Mouse (Mus musculus) G1E (cell line): ENCODE results near the gene Ms4a4d. TPM values are rescaled to one million over a fixed set of nuclear protein-coding genes. Genes with fewer than 3 reads are reported as not detected.
"Not testable (repeated sequence)": the region's sequence is repeated elsewhere in the genome, so short reads cannot be mapped to it uniquely, and the experiment has no call there.

ENCODE experiments used
- ATAC-seq: 2 replicates; pipeline ENCODE4 v1.8.0; 2016; ENCODE audit warnings: mild to moderate bottlenecking; ENCODE audit not compliant: insufficient number of reproducible peaks, poor library complexity, low FRiP score, severe bottlenecking; ENCODE audit errors: extremely low read depth
- DNase-seq: peaks from one replicate; pipeline ENCODE4 v3.0.0; 2012; ENCODE audit warnings: low spot score
- H3K27me3 ChIP-seq: 2 replicates; pipeline ENCODE4 v1.6.1; 2012; ENCODE audit warnings: mild to moderate bottlenecking, low read length, inconsistent platforms; ENCODE audit not compliant: insufficient read depth
- H3K36me3 ChIP-seq: replicated peaks from 2 replicates; pipeline ENCODE3; 2012; ENCODE audit warnings: mild to moderate bottlenecking, inconsistent platforms
- H3K4me1 ChIP-seq: 2 replicates; pipeline ENCODE4 v1.6.1; 2012; ENCODE audit warnings: low read depth, low read length, inconsistent platforms, mixed read lengths; ENCODE audit not compliant: insufficient read depth
- H3K4me3 ChIP-seq: 2 replicates; pipeline ENCODE4 v1.5.1; 2012; ENCODE audit warnings: low read depth, mild to moderate bottlenecking, inconsistent platforms, low read length, moderate library complexity, mixed read lengths
- H3K9me3 ChIP-seq: replicated peaks from 2 replicates; pipeline ENCODE4 v1.6.1; 2012; ENCODE audit warnings: inconsistent platforms
- CTCF ChIP-seq: IDR thresholded peaks from 2 replicates; pipeline ENCODE4 v1.5.1; 2012; ENCODE audit warnings: low read depth, low read length, inconsistent platforms, mixed read lengths
- GATA1 ChIP-seq: IDR thresholded peaks from 2 replicates; pipeline ENCODE4 v1.6.1; 2012; ENCODE audit warnings: borderline replicate concordance, low read length, inconsistent platforms, mixed read lengths
- GATA2 ChIP-seq: IDR thresholded peaks from 2 replicates; pipeline ENCODE4 v1.6.1; 2012; ENCODE audit warnings: low read depth, low read length, inconsistent platforms, borderline replicate concordance
- POLR2AphosphoS5 ChIP-seq: IDR thresholded peaks from 2 replicates; pipeline ENCODE4 v1.6.1; 2012; ENCODE audit warnings: low read depth, low read length, inconsistent platforms; ENCODE audit not compliant: insufficient replicate concordance
- TAL1 ChIP-seq: conservative IDR thresholded peaks from 2 replicates; pipeline ENCODE4 v1.6.1; 2012; ENCODE audit warnings: low read depth, low read length, inconsistent platforms, mixed read lengths
- polyA plus RNA-seq: library from polyadenylated mRNA; stranded (reverse); fragments of >175 nt; gene quantifications from 2 replicates; pipeline ENCODE4 v1.2.3, GENCODE M21; 2012
- total RNA-seq, 2 experiments: library from RNA; stranded (forward) in 1 of 2; stranded (reverse) in 1 of 2; fragments of 200-1000 nt in 1 of 2; fragments of >200 nt in 1 of 2; fragmentation: Nextera tagmentation in 1 of 2; gene quantifications; 2 replicates each; pipeline ENCODE4 v1.2.3; 2014 to 2017

Gene Ms4a4d
- total and polyA plus RNA-seq, 3 experiments = 0.16 TPM; not detected in 2

DNA sequence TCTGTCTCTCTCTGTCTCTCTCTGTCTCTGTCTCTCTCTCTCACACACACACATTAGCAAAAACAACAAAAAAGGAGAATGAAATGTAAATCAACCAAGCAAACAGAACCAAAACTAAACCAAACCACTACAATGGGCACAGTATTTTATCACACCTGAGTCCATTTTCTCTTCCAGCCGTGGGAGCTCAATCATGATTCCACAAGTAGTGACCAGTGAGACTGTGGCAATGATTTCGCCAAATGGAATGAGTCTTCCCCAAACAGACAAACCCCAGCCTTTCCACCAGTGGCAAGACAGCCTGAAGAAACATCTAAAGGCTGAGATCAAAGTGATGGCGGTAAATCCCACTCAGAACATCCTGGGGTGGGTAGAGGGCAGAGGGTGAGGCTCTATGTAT, 16.5 kb upstream of the Ms4a4d start:
- Histone ChIP-seq H3K4me3 (no peak overlapping the region), H3K9me3 (no peaks in the 10 kb centered on the region), H3K4me1 (no peaks in the 10 kb centered on the region), H3K36me3 (no peaks in the 10 kb centered on the region), H3K27me3 (no peaks in the 10 kb centered on the region)
- TF ChIP-seq POLR2AphosphoS5 (no peak), GATA1 (no peak), GATA2 (no peak), CTCF (no peak), TAL1 (no peak)
- ATAC-seq (no peak), DNase-seq (no peak)

GRCm38 (mm10) chr19:11533421-11533820, 3.2 kb upstream of the Ms4a4d start:
- ATAC-seq (peak; percentile 49), DNase-seq (no peak)
- Histone ChIP-seq H3K27me3 (peaks cover 9% of the 10 kb centered on the region; the same call in 1 of the 2 replicates), H3K36me3 (no peaks in the 10 kb centered on the region), H3K4me1 (0 out of 2 replicates have a peak, but pooled peaks cover 4% of the 10 kb centered on the region), H3K4me3 (no peak overlapping the region), H3K9me3 (no peaks in the 10 kb centered on the region)
- TF ChIP-seq TAL1 (no peak), CTCF (no peak), GATA1 (no peak), GATA2 (no peak), POLR2AphosphoS5 (no peak)

GRCm38 (mm10) chr19:11533888-11534445, 2.6 kb upstream of the Ms4a4d start:
- no peak overlapping the region for H3K4me3 ChIP-seq
- DNase-seq (no peak), ATAC-seq (no peak)
- H3K36me3 ChIP-seq = no peaks in the 10 kb centered on the region
- TF ChIP-seq TAL1 = no peak
- TF ChIP-seq GATA1 = no peak
- no peak for TF ChIP-seq POLR2AphosphoS5
- no peak for TF ChIP-seq CTCF
- TF ChIP-seq GATA2 = no peak
- H3K27me3 ChIP-seq = peaks cover 5% of the 10 kb centered on the region; the same call in 1 of the 2 replicates
- 0 out of 2 replicates have a peak, but pooled peaks cover 4% of the 10 kb centered on the region for H3K4me1 ChIP-seq
- no peaks in the 10 kb centered on the region for H3K9me3 ChIP-seq

DNA sequence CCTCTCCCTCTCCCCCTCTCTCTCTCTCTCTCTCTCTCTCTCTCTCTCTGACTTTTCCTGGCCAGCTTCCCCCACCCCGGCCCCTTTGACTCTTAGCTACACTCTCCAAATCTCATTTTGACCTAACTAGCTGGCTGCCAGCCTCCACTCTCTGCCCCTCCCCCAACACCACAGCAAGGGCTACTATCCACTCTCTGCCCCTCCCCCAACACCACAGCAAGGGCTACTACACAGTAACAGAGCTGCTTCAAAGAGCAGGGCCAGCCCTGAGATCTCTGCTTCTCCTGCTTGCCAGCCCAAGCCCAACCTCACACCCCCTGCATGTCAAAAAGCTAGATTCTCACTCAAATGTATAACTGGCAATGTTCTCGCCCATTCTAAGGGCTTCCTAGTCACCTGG, 735 bp downstream of the Ms4a4d start:
- Histone ChIP-seq H3K36me3 (no peaks in the 10 kb centered on the region), H3K27me3 (peaks cover 5% of the 10 kb centered on the region; the same call in 1 of the 2 replicates), H3K9me3 (no peaks in the 10 kb centered on the region), H3K4me1 (0 out of 2 replicates have a peak, but pooled peaks cover 4% of the 10 kb centered on the region), H3K4me3 (no peak overlapping the region)
- no peak for ATAC-seq
- no peak for DNase-seq
- TF ChIP-seq GATA2 = no peak
- TF ChIP-seq CTCF = no peak
- TF ChIP-seq POLR2AphosphoS5 = no peak
- no peak for TF ChIP-seq GATA1
- no peak for TF ChIP-seq TAL1

DNA sequence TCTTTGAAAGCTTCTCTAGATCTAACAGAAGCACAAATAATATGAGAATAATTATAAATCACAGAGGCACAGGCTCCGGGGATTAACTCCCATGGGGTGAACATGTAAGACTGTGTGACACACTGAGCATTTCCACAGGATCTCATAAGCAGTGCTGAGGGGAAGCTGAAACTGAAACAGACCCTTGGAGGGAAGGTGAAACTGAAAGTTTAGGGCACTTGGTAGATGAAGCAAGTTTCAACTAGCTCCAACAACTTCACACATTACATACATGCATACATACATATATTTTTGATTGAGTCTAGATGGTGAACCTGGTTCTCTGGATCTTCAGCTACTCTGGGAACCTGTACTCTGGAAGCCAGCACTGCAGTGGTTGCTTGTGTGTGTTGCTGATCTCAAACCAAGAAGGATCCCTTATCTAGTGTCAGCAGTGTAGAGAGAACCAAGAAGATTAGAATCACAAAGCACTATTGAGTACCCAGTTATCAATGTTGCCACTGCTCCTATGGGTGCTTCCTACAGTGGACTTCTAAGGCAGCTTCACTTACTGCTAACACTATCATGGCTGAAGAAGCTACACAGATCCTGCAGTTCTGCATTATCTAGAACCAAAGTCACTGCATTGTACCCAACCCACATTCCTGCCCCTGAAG, 3.7 kb downstream of the Ms4a4d start:
- not testable (repeated sequence) for H3K4me3 ChIP-seq, H3K4me1 ChIP-seq, DNase-seq, H3K9me3 ChIP-seq, H3K36me3 ChIP-seq, H3K27me3 ChIP-seq, ATAC-seq

DNA sequence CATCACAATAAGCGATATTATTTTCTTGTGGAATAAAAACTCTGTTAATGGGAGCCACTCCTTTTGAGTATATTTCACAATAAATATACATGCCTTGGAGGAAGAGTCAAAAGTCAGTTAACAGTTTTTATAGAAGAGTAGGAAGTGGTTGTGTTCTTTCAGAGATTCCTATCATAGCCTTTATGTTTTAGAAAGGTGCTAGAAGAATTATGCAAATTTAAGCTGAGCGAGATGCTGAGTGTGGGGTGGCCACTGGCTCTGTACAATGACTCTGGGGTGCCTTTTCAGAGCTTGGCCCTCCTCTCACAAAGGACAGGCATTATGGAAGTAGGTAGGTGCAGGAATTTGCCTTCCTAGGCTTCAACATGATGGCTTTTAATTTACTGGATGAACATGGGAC, 7.8 kb downstream of the Ms4a4d start:
- DNase-seq, H3K36me3 ChIP-seq, H3K4me3 ChIP-seq, H3K4me1 ChIP-seq, H3K27me3 ChIP-seq, ATAC-seq, H3K9me3 ChIP-seq: not testable (repeated sequence)

DNA sequence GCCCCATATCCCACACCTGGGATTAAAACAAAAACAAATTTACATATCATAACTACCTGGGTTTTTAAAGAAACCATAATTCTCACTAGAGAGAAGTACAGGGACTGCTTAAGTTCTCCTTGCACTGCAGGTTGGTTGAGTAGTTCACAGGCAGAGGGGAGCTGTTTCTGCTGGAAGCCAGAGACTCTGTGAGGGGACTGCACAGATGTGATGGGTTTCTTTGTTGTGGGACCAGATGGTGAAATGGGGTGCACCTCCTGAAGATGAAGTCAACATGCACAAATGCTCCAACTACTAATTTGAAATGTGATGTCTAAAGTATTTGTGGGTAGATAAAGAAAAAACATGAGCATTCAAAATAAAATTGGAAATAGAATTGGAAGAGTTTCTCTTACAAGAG, 11.3 kb downstream of the Ms4a4d start:
- H3K27me3 ChIP-seq = no peaks in the 10 kb centered on the region
- H3K4me3 ChIP-seq = no peak overlapping the region
- DNase-seq (no peak), ATAC-seq (no peak)
- no peak for TF ChIP-seq GATA1
- no peak for TF ChIP-seq CTCF
- TF ChIP-seq GATA2 = no peak
- TF ChIP-seq TAL1 = no peak
- no peak for TF ChIP-seq POLR2AphosphoS5
- no peaks in the 10 kb centered on the region for H3K9me3 ChIP-seq
- no peaks in the 10 kb centered on the region for H3K4me1 ChIP-seq
- H3K36me3 ChIP-seq = no peaks in the 10 kb centered on the region
